Mouse (Mus musculus): ENCODE data around the gene Hist1h3i.
"Not testable (repeated sequence)": the region's sequence is repeated elsewhere in the genome, so short reads cannot be mapped to it uniquely, and the experiment has no call there.

DNA sequence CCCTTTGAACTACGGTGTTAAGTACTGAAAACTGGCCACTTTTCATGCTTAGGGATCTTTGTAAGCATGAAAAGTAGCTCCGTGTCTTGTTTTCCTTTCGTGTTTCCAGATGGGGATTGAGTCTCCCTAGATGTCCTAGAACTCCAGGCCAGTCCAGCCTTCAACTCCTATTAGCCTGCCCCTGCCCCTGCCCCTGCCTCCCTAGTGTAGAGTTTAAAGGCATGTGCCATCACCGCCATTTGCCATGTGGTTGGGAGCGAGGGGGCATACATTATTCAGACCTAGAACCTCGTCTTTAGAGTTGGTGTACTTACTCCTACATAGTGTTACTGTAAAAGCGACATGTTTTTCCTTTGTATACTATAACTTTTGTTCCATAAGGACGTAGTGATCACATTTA, 27.9 kb upstream of the Hist1h3i start:
- not testable (repeated sequence) for TF ChIP-seq POLR2A (IDR thresholded peaks at IDR 0.05; ENCODE audit: borderline replicate concordance, control insufficient read depth, low read depth, low read length); CTCF (IDR thresholded peaks at IDR 0.05; ENCODE audit: control insufficient read depth, insufficient read depth, low read length)
